Mouse (Mus musculus) ES-E14 (cell line): ENCODE results near the gene Man1c1. TPM values are rescaled to one million over a fixed set of nuclear protein-coding genes. Genes with fewer than 3 reads are reported as not detected.

Source experiments
- DNase-seq: peaks from one replicate; pipeline ENCODE4 v3.0.0-alpha.2; 2013; ENCODE audit warnings: low read depth, low spot score
- H3K27ac ChIP-seq: 2 replicates; pipeline ENCODE4 v1.5.1; 2012; ENCODE audit warnings: low read depth, mild to moderate bottlenecking, low read length, moderate library complexity, mixed read lengths; ENCODE audit not compliant: poor library complexity, insufficient read depth, severe bottlenecking
- H3K36me3 ChIP-seq: 2 replicates; pipeline ENCODE4 v1.6.1; 2012; ENCODE audit warnings: mild to moderate bottlenecking, low read length, moderate library complexity, mixed read lengths; ENCODE audit not compliant: control insufficient read depth, poor library complexity, insufficient read depth, severe bottlenecking
- H3K4me1 ChIP-seq, 2 experiments: fragments of 150-350 bp in 1 of 2; sonication (generic) in 1 of 2; 2 replicates each; pipeline ENCODE4 v1.6.1; 2012; ENCODE audit warnings: low read length in 2 of 2, mild to moderate bottlenecking in 1 of 2, mixed read lengths in 1 of 2; ENCODE audit not compliant: control insufficient read depth in 2 of 2, insufficient read depth in 2 of 2, poor library complexity in 1 of 2
- H3K4me3 ChIP-seq, 2 experiments: fragments of 150-350 bp in 1 of 2; sonication (generic) in 1 of 2; 2 replicates each; pipeline ENCODE4 v1.5.1; 2012; ENCODE audit warnings: low read length in 2 of 2, low read depth in 1 of 2, mild to moderate bottlenecking in 1 of 2, mixed read lengths in 1 of 2; ENCODE audit not compliant: insufficient read depth in 1 of 2, poor library complexity in 1 of 2, severe bottlenecking in 1 of 2
- H3K9ac ChIP-seq: 2 replicates; pipeline ENCODE4 v1.6.1; 2012; ENCODE audit warnings: low read depth, mild to moderate bottlenecking, low read length, mixed read lengths; ENCODE audit not compliant: poor library complexity, insufficient read depth, severe bottlenecking
- H3K9me3 ChIP-seq: fragments of 150-350 bp; sonication (generic); 2 replicates; pipeline ENCODE4 v1.6.1; 2012; ENCODE audit warnings: low read depth, mild to moderate bottlenecking, low read length; ENCODE audit not compliant: control insufficient read depth, insufficient read depth
- CHD2 ChIP-seq: IDR thresholded peaks from 2 replicates; pipeline ENCODE4 v1.6.1; 2014; ENCODE audit warnings: mild to moderate bottlenecking, low read depth, low read length, inconsistent platforms
- HCFC1 ChIP-seq: IDR thresholded peaks from 2 replicates; pipeline ENCODE4 v1.6.1; 2012; ENCODE audit warnings: low read length, inconsistent platforms, borderline replicate concordance; ENCODE audit not compliant: insufficient read depth
- MAFK ChIP-seq: IDR thresholded peaks from 2 replicates; pipeline ENCODE4 v1.6.1; 2014; ENCODE audit warnings: mild to moderate bottlenecking, low read depth, low read length, inconsistent platforms; ENCODE audit not compliant: insufficient read depth
- ZC3H11A ChIP-seq: IDR thresholded peaks from 2 replicates; pipeline ENCODE4 v1.6.1; 2012; ENCODE audit warnings: low read depth, mild to moderate bottlenecking, inconsistent platforms, low read length, borderline replicate concordance
- ZNF384 ChIP-seq: IDR thresholded peaks from 2 replicates; pipeline ENCODE4 v1.6.1; 2012; ENCODE audit warnings: low read depth, low read length, inconsistent platforms
- in situ Hi-C, 2 experiments: fragments of 600-800 bp; cut with MboI; formaldehyde crosslinking; loops; one replicate each; pipeline ENCODE4 v1.15.1; 2025; ENCODE audit warnings: low sequenced_read_pairs in 2 of 2, inconsistent platforms in 1 of 2; ENCODE audit not compliant: unreplicated experiment in 2 of 2
- total RNA-seq: library from RNA; depleted of rRNA; stranded (reverse); fragments of 300-350 nt; gene quantifications from 2 replicates; pipeline ENCODE4 v1.2.3, GENCODE M21; 2012

The Man1c1 gene
- total RNA-seq, 1 experiment = 6.1 TPM

DNA sequence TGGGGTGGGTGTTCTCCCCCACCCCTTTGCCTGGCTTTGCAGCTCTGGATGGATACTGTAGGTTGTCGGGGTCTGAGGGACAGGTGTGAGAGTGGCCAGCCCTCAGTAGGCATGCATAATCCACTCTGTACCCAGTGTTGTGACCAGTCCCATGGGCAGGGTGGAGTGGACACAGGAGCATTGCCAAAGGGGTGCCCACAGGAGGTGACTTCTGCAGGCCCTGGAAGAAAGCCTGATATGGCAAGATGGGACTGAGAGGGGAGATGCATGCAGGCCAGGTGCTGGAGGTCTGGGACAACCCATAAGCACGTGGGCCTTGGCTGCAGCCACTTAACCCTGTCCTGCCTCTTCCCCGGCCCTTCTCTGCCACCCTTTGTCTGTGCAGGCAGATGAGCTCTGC, 16.3 kb upstream of the Man1c1 start:
- peaks cover 3 to 10% of the 10 kb centered on the region in 2 experiments; a peak in 2 of 4 replicates for H3K4me1 ChIP-seq
- H3K4me3 ChIP-seq = no peak overlapping the region
- in situ Hi-C loops = no loop called here
- H3K36me3 ChIP-seq = no peaks in the 10 kb centered on the region
- TF ChIP-seq CHD2 (no peak), ZC3H11A (no peak), ZNF384 (no peak), HCFC1 (no peak), MAFK (no peak)
- H3K27ac ChIP-seq = no peak overlapping the region
- no peaks in the 10 kb centered on the region for H3K9me3 ChIP-seq
- no peak for DNase-seq
- no peak overlapping the region for H3K9ac ChIP-seq

DNA sequence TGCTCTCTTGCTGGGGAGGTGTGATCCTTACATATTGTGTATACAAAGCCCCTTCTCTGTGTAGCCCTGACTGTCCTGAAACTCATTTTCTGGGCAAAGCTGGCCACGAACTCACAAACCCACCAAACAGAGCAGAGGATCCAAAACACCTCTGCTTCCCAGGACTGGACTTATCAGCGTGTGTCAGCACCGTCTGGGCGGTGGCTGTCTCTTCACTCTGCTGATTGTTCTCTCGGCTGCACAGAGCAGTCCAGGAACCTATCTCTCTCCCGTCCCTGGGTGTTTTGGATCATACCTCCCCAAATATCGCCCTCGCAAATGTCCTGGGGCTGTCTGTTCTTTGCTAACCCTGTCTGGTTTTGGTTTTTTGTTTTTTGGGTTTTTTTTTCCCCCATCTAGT, 15.4 kb upstream of the Man1c1 start:
- TF ChIP-seq MAFK = no peak
- no peak for TF ChIP-seq CHD2
- no peak for TF ChIP-seq ZC3H11A
- no peak for TF ChIP-seq ZNF384
- no peak for TF ChIP-seq HCFC1
- Histone ChIP-seq H3K27ac (no peak overlapping the region), H3K4me3 (no peak overlapping the region), H3K36me3 (no peaks in the 10 kb centered on the region), H3K9me3 (no peaks in the 10 kb centered on the region), H3K4me1 (peaks cover 0 to 5% of the 10 kb centered on the region in 2 experiments; a peak in 1 of 4 replicates), H3K9ac (no peak overlapping the region)
- in situ Hi-C loops = no loop called here
- no peak for DNase-seq

DNA sequence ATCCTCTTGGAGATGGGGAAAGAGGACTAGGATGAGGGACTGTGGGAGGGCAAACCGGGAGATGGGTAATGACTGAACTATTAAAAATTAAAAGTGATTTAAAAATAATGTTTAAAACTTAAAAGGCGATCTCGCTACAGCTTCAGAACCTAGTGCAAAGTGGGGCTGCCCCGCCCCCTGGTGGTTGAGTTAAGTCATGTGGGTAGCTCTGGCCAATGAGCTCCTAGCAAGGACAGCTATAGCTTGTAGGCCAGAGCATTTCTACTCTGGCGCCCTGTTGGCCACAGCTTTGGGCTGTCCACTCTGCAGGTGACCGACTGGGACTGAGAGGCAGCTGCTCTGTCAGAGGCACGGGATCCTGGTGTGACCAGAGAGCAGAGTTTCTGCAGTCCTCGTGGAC, 9.8 kb upstream of the Man1c1 start:
- no peaks in the 10 kb centered on the region for H3K9me3 ChIP-seq
- no peak overlapping the region for H3K27ac ChIP-seq
- in situ Hi-C loops = no loop called here
- no peak for DNase-seq
- H3K36me3 ChIP-seq = no peaks in the 10 kb centered on the region
- no peak for TF ChIP-seq HCFC1
- no peak overlapping the region for H3K9ac ChIP-seq
- H3K4me1 ChIP-seq = 0 out of 4 replicates have a peak, but pooled peaks cover 0 to 5% of the 10 kb centered on the region in 2 experiments
- no peak overlapping the region for H3K4me3 ChIP-seq

DNA sequence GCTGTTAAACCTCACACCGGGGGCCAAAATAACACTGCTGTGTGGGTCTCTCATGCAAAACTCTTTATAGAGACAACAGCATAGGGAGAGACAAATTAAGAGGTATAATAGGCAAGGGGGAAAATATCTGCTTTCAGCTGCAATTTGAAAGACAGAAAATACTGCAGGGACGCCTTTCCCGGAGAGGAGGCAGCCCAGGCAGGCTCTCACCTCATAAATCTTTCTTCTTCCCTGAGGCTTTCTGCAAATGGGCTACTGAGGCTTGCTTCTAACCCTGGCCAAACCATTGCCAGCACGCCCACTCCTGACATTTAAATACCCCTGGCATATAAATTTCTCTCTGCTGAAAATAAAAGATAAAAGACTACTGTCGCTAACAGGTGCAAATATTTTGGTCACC, 1.2 kb upstream of the Man1c1 start:
- Histone ChIP-seq H3K9ac (no peak overlapping the region), H3K36me3 (no peaks in the 10 kb centered on the region), H3K27ac (no peak overlapping the region), H3K9me3 (no peaks in the 10 kb centered on the region), H3K4me1 (peaks cover 0 to 3% of the 10 kb centered on the region in 2 experiments; a peak in 1 of 4 replicates), H3K4me3 (no peak overlapping the region)
- TF ChIP-seq HCFC1 = no peak
- TF ChIP-seq ZC3H11A = no peak
- no peak for TF ChIP-seq MAFK
- TF ChIP-seq ZNF384 = no peak
- TF ChIP-seq CHD2 = no peak
- in situ Hi-C loops = no loop called here
- no peak for DNase-seq

DNA sequence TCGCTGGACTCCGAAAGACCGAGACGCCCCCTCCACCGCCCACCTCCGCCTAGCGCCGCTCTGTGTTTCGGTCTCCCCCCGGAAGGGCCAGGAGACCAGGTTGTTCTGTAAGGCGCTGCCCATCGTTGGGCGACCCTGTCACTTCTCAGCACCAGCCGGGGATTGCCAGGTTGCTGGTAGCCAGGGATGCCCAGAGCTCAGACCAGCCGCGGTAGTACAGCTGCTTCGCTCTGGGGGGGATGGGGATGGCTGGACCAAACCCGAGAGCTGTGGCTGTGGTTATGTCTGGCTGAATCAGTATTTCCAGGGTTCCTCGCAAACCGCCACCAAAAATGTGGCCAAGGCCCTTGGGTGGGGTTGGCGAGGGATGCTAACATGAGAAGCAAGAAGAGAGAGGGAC, 500 bp upstream of the Man1c1 start:
- peak overlapping the region; percentile 76 for H3K4me3 ChIP-seq
- H3K4me1 ChIP-seq = peaks cover 0 to 3% of the 10 kb centered on the region in 2 experiments; a peak in 1 of 4 replicates
- in situ Hi-C loops = no loop called here
- peak overlapping the region; percentile 68 for H3K9ac ChIP-seq
- H3K36me3 ChIP-seq = no peaks in the 10 kb centered on the region
- no peaks in the 10 kb centered on the region for H3K9me3 ChIP-seq
- H3K27ac ChIP-seq = no peak overlapping the region
- TF ChIP-seq CHD2 (no peak), ZC3H11A (no peak), MAFK (no peak), ZNF384 (no peak), HCFC1 (no peak)
- DNase-seq = no peak
